Mouse (Mus musculus) mouse embryonic stem cell (cell line): ENCODE data around the gene Amy2a5.
"Not testable (repeated sequence)": the region's sequence is repeated elsewhere in the genome, so short reads cannot be mapped to it uniquely, and the experiment has no call there.

ENCODE experiments used
- in situ Hi-C, 2 experiments: fragments of 300-500 bp; cut with MboI; formaldehyde crosslinking; loops; 1 replicate in 1 of 2; 3 replicates in 1 of 2; pipeline ENCODE4 v1.14.3; 2019 to 2020; ENCODE audit warnings: low sequenced_read_pairs in 2 of 2, low pct_unique_long_range_greater_than_20kb in 1 of 2, mixed read lengths in 1 of 2; ENCODE audit not compliant: unreplicated experiment in 1 of 2

Gene Amy2a5

DNA sequence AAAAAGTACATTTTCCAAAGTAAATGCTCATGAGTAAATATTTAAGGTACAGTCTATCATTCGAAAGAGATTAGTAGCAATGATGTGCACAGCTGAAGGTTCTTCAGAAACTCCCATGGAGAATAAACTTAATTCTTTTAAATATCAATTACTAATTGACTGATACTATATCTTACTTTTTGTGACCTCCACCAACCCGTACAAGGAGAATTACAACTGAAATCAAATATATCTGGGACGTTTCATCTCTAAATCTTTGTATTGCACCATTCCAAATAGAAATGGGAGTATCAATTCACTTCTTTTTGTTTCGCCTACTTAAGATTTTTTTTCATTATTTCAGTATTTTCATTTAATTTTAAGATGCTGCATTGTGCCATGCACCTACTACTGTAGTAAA lies at the start of gene Amy2a5:
Amy2a5 (minus strand) TSS at position 101 of the 400 bp plus-strand sequence.
- in situ Hi-C loops = not testable (repeated sequence)

DNA sequence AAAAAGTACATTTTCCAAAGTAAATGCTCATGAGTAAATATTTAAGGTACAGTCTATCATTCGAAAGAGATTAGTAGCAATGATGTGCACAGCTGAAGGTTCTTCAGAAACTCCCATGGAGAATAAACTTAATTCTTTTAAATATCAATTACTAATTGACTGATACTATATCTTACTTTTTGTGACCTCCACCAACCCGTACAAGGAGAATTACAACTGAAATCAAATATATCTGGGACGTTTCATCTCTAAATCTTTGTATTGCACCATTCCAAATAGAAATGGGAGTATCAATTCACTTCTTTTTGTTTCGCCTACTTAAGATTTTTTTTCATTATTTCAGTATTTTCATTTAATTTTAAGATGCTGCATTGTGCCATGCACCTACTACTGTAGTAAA lies 32.7 kb upstream of the Amy2a5 start, which contains the start of gene Amy2a4:
Amy2a4 (minus strand) TSS at position 101 of the 400 bp plus-strand sequence.
- in situ Hi-C loops = not testable (repeated sequence)

DNA sequence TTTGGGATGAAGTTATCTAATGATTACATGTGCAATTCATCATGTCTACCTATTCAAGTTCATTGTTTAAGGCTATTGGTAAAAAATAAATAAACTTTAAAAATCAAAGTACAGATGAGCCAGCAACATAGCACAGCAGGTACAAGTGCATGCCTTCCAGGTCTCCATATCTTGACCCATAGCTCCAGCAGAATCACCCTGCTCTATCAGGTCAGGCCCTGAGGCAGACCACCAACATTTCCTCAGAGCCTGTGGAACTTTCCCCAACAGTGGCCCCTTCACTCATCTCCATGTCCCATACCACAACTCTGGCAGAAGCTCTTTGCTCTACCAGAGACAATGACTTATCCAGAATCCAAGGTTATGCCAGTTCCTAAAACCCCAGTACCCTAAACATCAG lies 21.6 kb upstream of the Amy2a5 start:
- in situ Hi-C loops = not testable (repeated sequence)

DNA sequence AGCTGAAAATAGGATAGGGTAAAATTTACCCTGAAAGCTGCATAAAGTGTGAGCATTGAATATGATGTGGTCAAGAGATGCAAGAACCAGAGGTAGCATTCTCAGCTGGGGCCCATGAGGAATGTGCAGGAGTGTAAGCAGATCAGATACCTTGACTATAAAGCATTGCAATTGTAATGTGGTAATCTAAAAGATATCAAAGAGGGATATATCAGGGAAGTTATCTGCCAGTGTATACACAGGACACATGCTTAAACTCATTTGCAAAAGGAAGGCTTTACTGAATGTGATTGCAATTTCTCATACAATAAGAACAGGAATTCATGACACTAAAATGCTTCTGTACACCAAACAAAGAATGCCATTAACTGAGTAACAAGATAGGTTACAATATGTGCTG lies 20.9 kb upstream of the Amy2a5 start:
- in situ Hi-C loops = not testable (repeated sequence)

DNA sequence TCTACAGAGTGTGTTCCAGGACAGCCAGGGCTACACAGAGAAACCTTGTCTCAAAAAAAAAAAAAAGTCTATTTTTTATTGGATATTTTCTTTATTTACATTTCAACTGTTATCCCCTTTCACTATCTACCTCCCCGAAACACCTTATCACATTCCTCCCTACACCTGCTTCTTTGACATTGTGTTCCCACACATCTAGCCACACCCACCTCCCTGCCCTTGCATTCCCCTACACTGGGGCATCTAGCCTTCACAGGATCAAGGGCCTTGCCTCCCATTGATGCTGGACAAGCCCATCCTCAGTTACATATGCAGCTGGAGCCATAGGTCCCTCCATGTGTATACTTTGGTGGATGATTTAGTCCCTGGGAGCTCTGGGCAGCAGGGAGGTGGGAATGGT lies 31.5 kb downstream of the Amy2a5 start:
- in situ Hi-C loops = no loop called here
